17 mouse cellular contexts compared by ENCODE assay signal in genomic region chr14:121322641-121323040, GRCm38 (mm10). TPM values are rescaled to one million over a fixed set of nuclear protein-coding genes. Genes with fewer than 3 reads are reported as not detected.
A peak's percentile ranks its signal among the peaks of the same experiment; 100 is the strongest.
DNase-seq lines count a peak whose midpoint lies in the region; ATAC-seq and TF ChIP-seq lines count a peak whose summit lies in the region.
"Had no signal": no experiment of that assay in that cellular context is flagged by ENCODE, and none has a peak within 500 bp of the region (broad histone marks: within the 10 kb centered on the region; RNA-seq: fewer than 3 reads in every experiment).

No protein-coding gene starts in this region.

- peaks cover 5% of the 10 kb centered on the region; the same call in 1 of the 2 replicates for H3K4me1 ChIP-seq in hindbrain, postnatal 0 days (ENCODE audit: insufficient read depth, low read length)
- no peaks in the 10 kb centered on the region for H3K4me1 ChIP-seq in hindbrain, embryonic 11.5 days (replicated peaks; ENCODE audit: control insufficient read depth, insufficient read depth, low read length)

- no peak for DNase-seq in hindbrain, postnatal 0 days (ENCODE audit: low spot score)
- DNase-seq in hindbrain, embryonic 11.5 days (ENCODE audit: low spot score) = no peak
- DNase-seq in brain, adult 2 months (ENCODE audit: low read depth, low spot score) = peak; percentile 91
- peak; percentile 41 to 50 for DNase-seq in frontal cortex, postnatal 25 days (ENCODE audit: low spot score in 2 of 2)
- DNase-seq in adrenal gland, postnatal 14 days = no peak
- no peak for DNase-seq in thymus, postnatal 4 days
- DNase-seq: cerebellum, adult 11-12 months; gastrocnemius, postnatal 36 days; kidney, postnatal 25 days; lung, adult 2 months; thymus, adult 2 months had no signal

- no peak overlapping the region for H3K9ac ChIP-seq in hindbrain, postnatal 0 days (replicated peaks; ENCODE audit: low read length)
- no peak overlapping the region for H3K9ac ChIP-seq in hindbrain, embryonic 11.5 days (ENCODE audit: low read depth, low read length)
- H3K9ac ChIP-seq: forebrain, embryonic 12.5 days; intestine, embryonic 15.5 days had no signal

- no peak overlapping the region for H3K4me3 ChIP-seq in hindbrain, postnatal 0 days (ENCODE audit: low read length)
- H3K4me3 ChIP-seq in hindbrain, embryonic 11.5 days (ENCODE audit: low read depth, low read length) = no peak overlapping the region
- H3K4me3 ChIP-seq: forebrain, embryonic 12.5 days; intestine, embryonic 15.5 days had no signal

- no peak for TF ChIP-seq CTCF in hindbrain, postnatal 0 days (IDR thresholded peaks at IDR 0.05; ENCODE audit: low read depth)

- WGBS in hindbrain, postnatal 0 days = 84% methylated on average over 7 of the region's 7 CpGs
- 86% methylated on average over 7 of the region's 7 CpGs for WGBS in hindbrain, embryonic 11.5 days

- H3K27me3 ChIP-seq in hindbrain, postnatal 0 days (ENCODE audit: insufficient read depth, low read length) = no peaks in the 10 kb centered on the region
- no peaks in the 10 kb centered on the region for H3K27me3 ChIP-seq in hindbrain, embryonic 11.5 days (ENCODE audit: control insufficient read depth, insufficient read depth, low read length)
- H3K27me3 ChIP-seq: forebrain, embryonic 12.5 days; intestine, embryonic 15.5 days had no signal

- H3K36me3 ChIP-seq in hindbrain, postnatal 0 days (ENCODE audit: insufficient read depth, low read length) = no peaks in the 10 kb centered on the region
- H3K36me3 ChIP-seq in hindbrain, embryonic 11.5 days (ENCODE audit: control insufficient read depth, insufficient read depth, low read length) = no peaks in the 10 kb centered on the region
- H3K36me3 ChIP-seq: intestine, embryonic 15.5 days had no signal

- ATAC-seq in hindbrain, postnatal 0 days = no peak
- no peak for ATAC-seq in hindbrain, embryonic 11.5 days (ENCODE audit: low FRiP score)
- ATAC-seq in megakaryocyte-erythroid progenitor cell, adult 5-6 weeks (replicated peaks; ENCODE audit: low FRiP score, low TSS enrichment, poor library complexity, severe bottlenecking) = 0 out of 2 replicates have a peak, but pooled peaks have one; percentile 29
- no peak for ATAC-seq in activated CD4-positive, CD25-positive, alpha-beta regulatory T cell, adult 4 months
- ATAC-seq: intestine, embryonic 15.5 days; midbrain, embryonic 16.5 days had no signal

- H3K4me2 ChIP-seq in hindbrain, postnatal 0 days (ENCODE audit: low read depth, low read length) = no peak overlapping the region
- H3K4me2 ChIP-seq in hindbrain, embryonic 11.5 days (replicated peaks; ENCODE audit: low read depth, low read length) = no peak overlapping the region
- H3K4me2 ChIP-seq: forebrain, embryonic 12.5 days; intestine, embryonic 15.5 days had no signal

- H3K9me3 ChIP-seq in hindbrain, postnatal 0 days (ENCODE audit: low read length) = no peaks in the 10 kb centered on the region
- no peaks in the 10 kb centered on the region for H3K9me3 ChIP-seq in hindbrain, embryonic 11.5 days (ENCODE audit: control insufficient read depth, low read length)
- H3K9me3 ChIP-seq: forebrain, embryonic 12.5 days; intestine, embryonic 15.5 days had no signal

- 0 out of 2 replicates have a peak overlapping the region, but pooled peaks have one; percentile 7 for H3K27ac ChIP-seq in hindbrain, postnatal 0 days
- H3K27ac ChIP-seq in hindbrain, embryonic 11.5 days (ENCODE audit: low read depth, low read length) = no peak overlapping the region
- H3K27ac ChIP-seq: forebrain, embryonic 12.5 days; intestine, embryonic 15.5 days; macrophage had no signal

RNA-seq across cellular contexts. Expression of gene Stk24, which starts 57.2 kb away (rescaled TPM):
- total RNA-seq in hindbrain, postnatal 0 days (2014; rRNA removed) = 18.7 and 27.5 TPM in 2 replicates
- polyA plus RNA-seq in hindbrain, postnatal 0 days (2015; fragmentation: Nextera tagmentation; extraction: Ambion mirVana) = 14.2 and 15.0 TPM in 2 replicates
- 33.3 and 37.2 TPM in 2 replicates for polyA plus RNA-seq in hindbrain, embryonic 11.5 days (2014; fragmentation: Nextera tagmentation; extraction: Ambion mirVana)
- total RNA-seq in megakaryocyte-erythroid progenitor cell, adult 5-6 weeks (2014; fragmentation: Nextera tagmentation) = 117 and 138 TPM in 2 replicates
- total RNA-seq in megakaryocyte-erythroid progenitor cell, adult 5-6 weeks (2017) = 81.3 and 102 TPM in 2 replicates
- 93.2 and 95.8 TPM in 2 replicates for total RNA-seq in adrenal gland, postnatal 14 days (2021)
- polyA plus RNA-seq in activated CD4-positive, CD25-positive, alpha-beta regulatory T cell, adult 4 months (2017; shearing (Covaris generic)) = 10 to 100 TPM; 50.8 to 62.0 TPM

Comparison
In these comparisons a context has a peak if more than half of its experiments do, and no peak if none do; other contexts are left out.
1. DNase-seq: peak in brain, adult 2 months (single experiment) and frontal cortex, postnatal 25 days (2 of 2); none in hindbrain, postnatal 0 days (single experiment), hindbrain, embryonic 11.5 days (single experiment), adrenal gland, postnatal 14 days (single experiment) and thymus, postnatal 4 days (single experiment).